Mouse (Mus musculus): ENCODE results near the gene Fanca. TPM values are rescaled to one million over a fixed set of nuclear protein-coding genes. Genes with fewer than 3 reads are reported as not detected.

The Fanca gene
- polyA plus RNA-seq, 1 experiment = 16.5 TPM

DNA sequence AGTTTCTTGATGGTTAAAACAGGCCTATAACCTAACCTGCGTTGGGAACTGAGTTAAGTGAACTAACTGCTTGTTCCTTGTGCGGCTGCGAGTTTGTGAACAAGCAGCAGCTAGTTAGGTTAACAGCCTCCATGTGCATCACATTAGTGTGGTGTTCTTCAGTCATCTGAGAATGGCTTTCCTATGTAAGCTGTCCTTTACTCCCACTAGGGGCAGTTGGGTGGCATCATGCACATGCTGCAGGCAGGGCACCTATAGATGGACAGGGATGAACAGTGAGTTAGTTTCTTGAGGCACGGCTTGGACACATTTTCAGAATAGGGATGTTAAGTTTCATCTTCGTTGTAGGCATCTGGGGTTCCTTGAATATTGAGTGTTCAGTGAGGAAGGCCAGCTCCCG lies 63.2 kb downstream of the Fanca start:
- H3K9me3 ChIP-seq = no peaks in the 10 kb centered on the region
- no peaks in the 10 kb centered on the region for H3K27me3 ChIP-seq (replicated peaks)
- peak overlapping the region; percentile 98 for H3K4me3 ChIP-seq (replicated peaks)
- peaks cover 68% of the 10 kb centered on the region for H3K36me3 ChIP-seq (replicated peaks; ENCODE audit: low read length)
- peaks cover 51% of the 10 kb centered on the region for H3K4me1 ChIP-seq
- TF ChIP-seq GATA1 (IDR thresholded peaks at IDR 0.05; ENCODE audit: borderline replicate concordance, low read length) = no peak
- TF ChIP-seq FLI1 (IDR thresholded peaks at IDR 0.05; ENCODE audit: low read length) = no peak

DNA sequence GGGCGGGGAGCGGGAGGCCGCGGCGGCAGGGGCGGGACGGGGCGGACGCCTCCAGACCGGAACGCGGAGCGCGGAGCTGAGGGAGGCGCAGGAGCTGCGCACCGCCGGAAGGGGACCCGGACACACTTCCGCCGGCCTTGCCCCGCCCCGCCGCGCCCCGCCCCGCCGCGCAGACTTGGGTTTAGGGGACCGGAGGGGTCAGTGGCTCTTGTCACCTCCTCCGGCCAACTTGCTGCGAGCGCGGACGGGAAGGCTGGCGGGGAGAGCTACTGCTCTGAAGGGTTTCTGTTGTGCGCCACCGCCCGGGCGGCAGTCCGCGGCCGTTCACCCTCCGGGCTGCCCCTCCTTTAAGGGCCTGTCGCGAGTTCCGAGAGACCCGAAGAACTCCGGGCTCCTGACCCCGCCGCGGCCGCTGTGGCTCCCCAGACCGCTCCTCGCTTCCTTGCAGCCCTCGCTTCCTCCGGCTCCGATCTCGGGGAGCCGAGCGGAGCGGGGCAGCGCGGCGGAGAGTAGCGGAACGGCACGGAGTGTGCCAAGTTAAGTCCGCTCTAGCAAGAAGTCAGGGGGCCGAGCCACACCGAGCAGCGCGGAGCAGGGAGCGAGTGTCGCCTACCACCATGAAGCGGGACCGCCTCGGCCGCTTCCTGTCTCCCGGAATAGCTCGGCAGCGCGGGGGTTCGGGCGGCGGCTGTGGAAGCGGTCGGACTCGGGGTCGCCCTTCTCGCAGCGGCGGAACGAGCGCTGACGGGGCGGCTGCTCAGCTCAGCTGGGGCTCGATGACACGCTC lies 64.1 kb downstream of the Fanca start, which contains the start of the genes Zfp276 and Vps9d1:
Gene Zfp276 (plus strand): TSS at position 97 of the 787 bp plus-strand sequence.
Gene Vps9d1 (minus strand): TSS at position 250 of the 787 bp plus-strand sequence.
- Histone ChIP-seq H3K4me1 (peaks cover 51% of the 10 kb centered on the region), H3K27me3 (replicated peaks) (no peaks in the 10 kb centered on the region), H3K4me3 (replicated peaks) (peak within 1 kb of the TSS; percentile 98), H3K9me3 (no peaks in the 10 kb centered on the region), H3K36me3 (replicated peaks; ENCODE audit: low read length) (peaks cover 68% of the 10 kb centered on the region)
- no peak for TF ChIP-seq FLI1 (IDR thresholded peaks at IDR 0.05; ENCODE audit: low read length)
- TF ChIP-seq GATA1 (IDR thresholded peaks at IDR 0.05; ENCODE audit: borderline replicate concordance, low read length) = no peak

DNA sequence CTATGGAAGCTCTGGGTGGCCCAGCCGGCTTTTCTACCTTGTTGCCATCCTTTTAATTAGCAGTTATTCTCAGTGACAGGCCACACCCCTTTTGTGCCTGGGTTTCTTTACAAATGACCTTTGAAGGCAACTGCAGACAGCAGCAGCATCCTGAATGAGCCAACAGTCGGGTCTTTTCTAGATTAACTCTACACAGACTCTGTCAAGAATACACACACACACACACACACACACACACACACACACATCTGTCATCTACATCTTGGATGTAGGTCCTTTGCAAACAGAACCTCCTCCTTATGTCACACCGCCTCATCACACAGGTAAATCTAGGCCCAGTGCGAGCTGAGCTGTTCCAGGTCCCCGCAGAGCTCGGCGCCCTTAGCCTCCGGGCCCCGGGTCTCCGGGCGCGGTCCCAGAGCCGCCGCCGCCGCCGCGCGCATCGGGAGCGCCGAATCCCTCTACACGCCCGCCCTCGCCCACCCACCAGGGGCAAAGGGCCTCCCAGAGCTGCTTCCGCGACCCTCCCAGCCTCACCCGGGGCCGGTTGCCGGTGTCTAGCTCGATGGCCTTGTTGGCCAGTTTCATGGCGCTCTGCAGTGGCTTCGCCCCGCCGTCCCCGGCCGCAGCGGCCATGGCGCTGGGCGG lies 64.8 kb downstream of the Fanca start:
- no peaks in the 10 kb centered on the region for H3K27me3 ChIP-seq (replicated peaks)
- H3K9me3 ChIP-seq = no peaks in the 10 kb centered on the region
- H3K36me3 ChIP-seq (replicated peaks; ENCODE audit: low read length) = peaks cover 68% of the 10 kb centered on the region
- peak overlapping the region; percentile 98 for H3K4me3 ChIP-seq (replicated peaks)
- H3K4me1 ChIP-seq = peaks cover 51% of the 10 kb centered on the region
- TF ChIP-seq GATA1 (IDR thresholded peaks at IDR 0.05; ENCODE audit: borderline replicate concordance, low read length) (no peak), FLI1 (IDR thresholded peaks at IDR 0.05; ENCODE audit: low read length) (no peak)

GRCm38 (mm10) chr8:123252925-123253324 lies 65.5 kb downstream of the Fanca start:
- peak overlapping the region; percentile 98 for H3K4me3 ChIP-seq (replicated peaks)
- H3K9me3 ChIP-seq = no peaks in the 10 kb centered on the region
- peaks cover 51% of the 10 kb centered on the region for H3K4me1 ChIP-seq
- peaks cover 68% of the 10 kb centered on the region for H3K36me3 ChIP-seq (replicated peaks; ENCODE audit: low read length)
- H3K27me3 ChIP-seq (replicated peaks) = no peaks in the 10 kb centered on the region
- no peak for TF ChIP-seq FLI1 (IDR thresholded peaks at IDR 0.05; ENCODE audit: low read length)
- TF ChIP-seq GATA1 (IDR thresholded peaks at IDR 0.05; ENCODE audit: borderline replicate concordance, low read length) = no peak

- H3K4me3 ChIP-seq (replicated peaks) = peak overlapping the region; percentile 46
- TF ChIP-seq GATA1 (IDR thresholded peaks at IDR 0.05; ENCODE audit: borderline replicate concordance, low read length) (no peak), FLI1 (IDR thresholded peaks at IDR 0.05; ENCODE audit: low read length) (no peak)
- no peaks in the 10 kb centered on the region for H3K9me3 ChIP-seq
- H3K36me3 ChIP-seq (replicated peaks; ENCODE audit: low read length) = peaks cover 68% of the 10 kb centered on the region
- H3K27me3 ChIP-seq (replicated peaks) = no peaks in the 10 kb centered on the region
- H3K4me1 ChIP-seq = peaks cover 37% of the 10 kb centered on the region
Observed at GRCm38 (mm10) chr8:123250940-123251339, 67.4 kb downstream of the Fanca start.

DNA sequence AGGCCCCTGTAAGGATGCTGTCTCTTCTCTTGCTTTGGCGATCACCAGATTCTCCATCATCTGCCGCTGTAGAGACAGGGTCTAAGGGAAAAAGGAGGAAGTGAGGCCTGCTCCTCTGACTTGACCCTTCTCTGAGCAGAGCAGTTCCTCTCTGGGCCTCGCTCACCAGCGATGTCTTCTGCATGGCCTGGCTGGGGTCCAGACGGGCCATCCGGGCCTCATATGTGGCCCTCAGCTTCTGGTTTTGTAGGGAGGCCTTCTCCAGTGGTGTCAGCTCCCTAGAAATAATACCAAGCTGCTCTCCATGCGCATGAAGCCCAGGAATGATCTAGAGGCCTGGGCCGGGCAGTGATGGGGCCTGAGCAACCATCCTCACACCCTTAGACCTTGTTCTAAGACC lies 69.8 kb downstream of the Fanca start:
- TF ChIP-seq GATA1 (IDR thresholded peaks at IDR 0.05; ENCODE audit: borderline replicate concordance, low read length) (no peak), FLI1 (IDR thresholded peaks at IDR 0.05; ENCODE audit: low read length) (no peak)
- no peaks in the 10 kb centered on the region for H3K9me3 ChIP-seq
- peaks cover 25% of the 10 kb centered on the region for H3K4me1 ChIP-seq
- peaks cover 86% of the 10 kb centered on the region for H3K36me3 ChIP-seq (replicated peaks; ENCODE audit: low read length)
- no peaks in the 10 kb centered on the region for H3K27me3 ChIP-seq (replicated peaks)
- H3K4me3 ChIP-seq (replicated peaks) = no peak overlapping the region

GRCm38 (mm10) chr8:123247748-123248147 lies 70.6 kb downstream of the Fanca start:
- H3K9me3 ChIP-seq = no peaks in the 10 kb centered on the region
- TF ChIP-seq GATA1 (IDR thresholded peaks at IDR 0.05; ENCODE audit: borderline replicate concordance, low read length) (no peak), FLI1 (IDR thresholded peaks at IDR 0.05; ENCODE audit: low read length) (no peak)
- H3K4me1 ChIP-seq = peaks cover 19% of the 10 kb centered on the region
- no peaks in the 10 kb centered on the region for H3K27me3 ChIP-seq (replicated peaks)
- H3K4me3 ChIP-seq (replicated peaks) = no peak overlapping the region
- H3K36me3 ChIP-seq (replicated peaks; ENCODE audit: low read length) = peaks cover 94% of the 10 kb centered on the region

DNA sequence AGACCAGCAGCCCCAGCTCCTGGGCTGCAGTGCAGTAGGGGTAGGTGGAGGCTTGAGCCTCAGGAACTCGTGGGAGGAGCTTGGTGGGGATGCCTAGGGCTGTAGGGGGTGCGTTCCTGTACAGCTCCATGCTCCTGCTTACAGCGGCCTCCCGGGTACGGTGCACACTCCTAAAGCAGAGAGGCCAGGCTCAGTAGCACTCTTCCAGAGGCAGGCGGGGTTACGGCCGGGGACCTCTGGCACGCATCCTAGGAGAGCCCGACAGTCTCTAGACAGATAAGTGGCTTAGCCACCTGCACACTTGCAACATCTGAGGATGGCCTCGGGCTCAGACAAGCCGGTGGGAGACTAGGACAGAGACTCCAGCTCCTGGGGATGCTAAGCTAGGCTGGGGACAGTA lies 72.8 kb downstream of the Fanca start:
- H3K27me3 ChIP-seq (replicated peaks) = no peaks in the 10 kb centered on the region
- H3K4me3 ChIP-seq (replicated peaks) = no peak overlapping the region
- TF ChIP-seq GATA1 (IDR thresholded peaks at IDR 0.05; ENCODE audit: borderline replicate concordance, low read length) (no peak), FLI1 (IDR thresholded peaks at IDR 0.05; ENCODE audit: low read length) (no peak)
- peaks cover 3% of the 10 kb centered on the region for H3K4me1 ChIP-seq
- H3K9me3 ChIP-seq = no peaks in the 10 kb centered on the region
- peaks cover 93% of the 10 kb centered on the region for H3K36me3 ChIP-seq (replicated peaks; ENCODE audit: low read length)

DNA sequence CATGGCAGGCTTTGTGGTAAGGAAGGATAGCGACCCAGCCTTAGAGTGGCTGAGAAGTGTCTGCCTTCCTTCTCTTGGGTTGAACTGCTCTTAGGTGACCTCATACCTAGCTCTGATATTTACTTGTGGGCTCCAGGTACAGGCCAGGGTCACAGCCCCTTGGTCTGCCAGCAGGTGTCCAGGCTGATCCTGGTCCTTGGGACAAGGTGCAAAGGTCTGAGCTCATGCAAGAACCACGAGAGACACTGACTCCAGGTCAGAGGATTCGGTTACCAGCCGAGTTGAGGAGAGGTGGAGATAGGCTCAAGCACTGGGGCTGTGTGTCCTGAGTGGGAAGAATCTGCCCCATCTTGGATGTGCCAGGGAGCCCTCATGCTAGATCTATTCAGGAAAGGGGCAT lies 74.0 kb downstream of the Fanca start:
- Histone ChIP-seq H3K4me1 (peaks cover 3% of the 10 kb centered on the region), H3K9me3 (no peaks in the 10 kb centered on the region), H3K27me3 (replicated peaks) (peaks cover 3% of the 10 kb centered on the region), H3K36me3 (replicated peaks; ENCODE audit: low read length) (peaks cover 84% of the 10 kb centered on the region), H3K4me3 (replicated peaks) (no peak overlapping the region)
- no peak for TF ChIP-seq FLI1 (IDR thresholded peaks at IDR 0.05; ENCODE audit: low read length)
- TF ChIP-seq GATA1 (IDR thresholded peaks at IDR 0.05; ENCODE audit: borderline replicate concordance, low read length) = no peak

GRCm38 (mm10) chr8:123243053-123243452 lies 75.3 kb downstream of the Fanca start:
- H3K27me3 ChIP-seq (replicated peaks) = peaks cover 3% of the 10 kb centered on the region
- TF ChIP-seq GATA1 (IDR thresholded peaks at IDR 0.05; ENCODE audit: borderline replicate concordance, low read length) (no peak), FLI1 (IDR thresholded peaks at IDR 0.05; ENCODE audit: low read length) (no peak)
- H3K9me3 ChIP-seq = no peaks in the 10 kb centered on the region
- H3K36me3 ChIP-seq (replicated peaks; ENCODE audit: low read length) = peaks cover 71% of the 10 kb centered on the region
- H3K4me1 ChIP-seq = peaks cover 3% of the 10 kb centered on the region
- no peak overlapping the region for H3K4me3 ChIP-seq (replicated peaks)

Measured in megakaryocyte, embryonic 14.5 days (primary cell).